Mouse (Mus musculus) hindbrain, embryonic 13.5 days (tissue): ENCODE data around the gene Wdr86. TPM values are rescaled to one million over a fixed set of nuclear protein-coding genes. Genes with fewer than 3 reads are reported as not detected.

Experiments
- ATAC-seq: fragments of 200-750 bp; cut with Nextera tagmentation; 2 replicates; pipeline ENCODE4 v1.8.0; 2017; ENCODE audit warnings: moderate TSS enrichment; ENCODE audit not compliant: low FRiP score
- H3K27ac ChIP-seq: fragments of 300-500 bp; sonication (generic); 2 replicates; pipeline ENCODE4 v1.5.1; 2015; ENCODE audit warnings: inconsistent platforms, mild to moderate bottlenecking, moderate library complexity
- H3K27me3 ChIP-seq: fragments of 300-500 bp; sonication (generic); 2 replicates; pipeline ENCODE4 v1.6.1; 2015; ENCODE audit warnings: mild to moderate bottlenecking, inconsistent platforms
- H3K36me3 ChIP-seq: fragments of 300-500 bp; sonication (generic); 2 replicates; pipeline ENCODE4 v1.6.1; 2015; ENCODE audit warnings: mild to moderate bottlenecking, inconsistent platforms
- H3K4me1 ChIP-seq: fragments of 300-500 bp; sonication (generic); replicated peaks from 2 replicates; pipeline ENCODE4 v1.6.1; 2015; ENCODE audit warnings: inconsistent platforms
- H3K4me2 ChIP-seq: fragments of 300-500 bp; sonication (generic); 2 replicates; pipeline ENCODE4 v1.6.1; 2015; ENCODE audit warnings: inconsistent platforms, mild to moderate bottlenecking, moderate library complexity
- H3K4me3 ChIP-seq: fragments of 300-500 bp; sonication (generic); 2 replicates; pipeline ENCODE4 v1.5.1; 2015; ENCODE audit warnings: mild to moderate bottlenecking, inconsistent platforms
- H3K9ac ChIP-seq: fragments of 300-500 bp; sonication (generic); 2 replicates; pipeline ENCODE4 v1.6.1; 2015; ENCODE audit warnings: mild to moderate bottlenecking, inconsistent platforms
- H3K9me3 ChIP-seq: fragments of 300-500 bp; sonication (generic); 2 replicates; pipeline ENCODE4 v1.6.1; 2016; ENCODE audit warnings: inconsistent platforms
- WGBS: fragments of 180-500 bp; shearing (Covaris S2); methylation state at CpG from one replicate; pipeline ENCODE4 v1.1.7; 2015; 5-methylcytosine and 5-hydroxymethylcytosine counted together
- polyA plus RNA-seq: library from polyadenylated mRNA; unstranded; fragments of >200 nt; fragmentation: Nextera tagmentation; extraction: Ambion mirVana; gene quantifications from 2 replicates; pipeline ENCODE4 v1.2.1, GENCODE M21; 2015

Wdr86 gene
- polyA plus RNA-seq, 1 experiment from 2014 or later: 8.0 TPM

DNA sequence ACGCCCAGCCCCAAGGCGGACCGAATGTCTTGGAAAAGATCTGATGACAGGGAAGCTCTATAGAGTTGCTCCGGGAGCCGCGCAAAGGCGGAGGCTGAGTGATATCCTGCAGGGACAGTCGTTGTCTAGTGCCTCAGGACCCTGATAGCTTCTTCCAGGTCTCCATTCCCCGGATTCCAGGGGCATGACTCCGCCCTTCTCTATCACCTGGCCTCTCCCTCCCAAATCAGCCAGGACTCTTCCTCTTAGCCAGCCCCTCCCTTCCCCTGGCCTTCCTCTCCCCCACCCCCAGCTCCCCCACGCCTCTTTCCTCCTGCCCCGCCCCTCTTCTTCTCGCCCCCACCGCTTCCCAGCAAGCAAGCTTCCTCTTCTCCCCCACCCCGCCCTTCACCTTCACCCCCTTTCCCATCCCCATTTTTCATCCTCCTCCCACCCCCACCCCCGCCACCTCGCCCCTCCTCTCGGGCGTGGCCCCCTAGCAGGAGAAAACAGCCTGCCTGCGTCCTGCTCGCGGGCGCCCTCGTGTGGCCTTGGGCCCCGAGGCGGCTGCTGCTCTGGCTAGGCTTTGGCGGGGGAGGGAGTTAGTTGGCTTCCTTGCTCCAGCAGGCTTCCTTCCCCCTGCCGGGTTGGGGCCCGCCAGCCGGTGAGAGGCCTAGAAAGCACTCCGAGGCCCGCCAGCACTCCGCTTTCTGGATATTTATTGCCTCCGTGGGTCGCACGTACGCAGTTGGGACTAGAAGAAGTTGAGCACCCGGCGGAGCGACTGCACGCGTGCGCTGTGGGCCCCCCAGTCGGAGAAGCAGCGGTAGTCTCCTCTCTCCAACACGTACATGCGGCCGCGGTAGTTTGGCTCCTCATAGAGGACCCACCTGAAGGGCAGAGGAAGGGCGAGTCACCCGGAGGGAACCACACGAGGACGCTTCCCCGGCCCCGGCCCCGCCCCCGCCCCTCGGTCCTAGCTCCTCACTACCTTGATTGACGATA is 20.1 kb upstream of the Wdr86 start:
- peak; percentile 84 for ATAC-seq
- Histone ChIP-seq H3K27me3 (peaks cover 3% of the 10 kb centered on the region; the same call in 1 of the 2 replicates), H3K9me3 (no peaks in the 10 kb centered on the region), H3K9ac (peak overlapping the region; percentile 81), H3K36me3 (no peaks in the 10 kb centered on the region), H3K27ac (peak overlapping the region; percentile 82), H3K4me2 (peak overlapping the region; percentile 79), H3K4me1 (peaks cover 33% of the 10 kb centered on the region), H3K4me3 (peak overlapping the region; percentile 55)
- WGBS: under 1% methylated on average over 58 of the region's 59 CpGs

DNA sequence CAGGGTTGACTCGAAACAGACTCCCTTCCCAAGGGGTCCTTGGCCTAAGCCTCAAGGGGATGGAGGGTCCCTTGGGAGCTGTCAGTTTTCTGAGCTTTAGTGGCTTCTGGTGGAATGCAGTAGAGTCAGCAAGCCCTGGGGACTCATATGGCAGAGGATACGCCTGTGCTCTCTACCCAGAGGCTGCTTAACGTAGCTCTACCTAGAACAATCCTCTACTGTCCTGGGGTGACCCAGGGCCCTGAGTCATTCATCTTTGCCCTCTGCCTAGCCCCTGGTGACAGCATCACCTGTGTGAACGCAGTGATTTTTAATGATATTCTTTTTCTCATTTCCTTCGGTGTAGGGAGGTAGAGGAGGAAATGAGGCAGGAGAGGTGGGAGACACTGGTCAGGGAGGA is 19.2 kb upstream of the Wdr86 start:
- no peaks in the 10 kb centered on the region for H3K9me3 ChIP-seq
- ATAC-seq: 0 out of 2 replicates have a peak, but pooled peaks have one; percentile 22
- 60% methylated on average over 5 of the region's 5 CpGs for WGBS
- peaks cover 3% of the 10 kb centered on the region; the same call in 1 of the 2 replicates for H3K27me3 ChIP-seq
- peak overlapping the region; percentile 79 for H3K4me2 ChIP-seq
- peak overlapping the region; percentile 82 for H3K27ac ChIP-seq
- peak overlapping the region; percentile 81 for H3K9ac ChIP-seq
- H3K36me3 ChIP-seq: no peaks in the 10 kb centered on the region
- peaks cover 33% of the 10 kb centered on the region for H3K4me1 ChIP-seq
- H3K4me3 ChIP-seq: peak overlapping the region; percentile 55

GRCm38 (mm10) chr5:24747533-24747932 is 17.0 kb upstream of the Wdr86 start:
- H3K27me3 ChIP-seq: no peaks in the 10 kb centered on the region
- H3K9ac ChIP-seq: peak overlapping the region; percentile 39; the same call in 1 of the 2 replicates
- no peak overlapping the region for H3K4me3 ChIP-seq
- 17% methylated on average over 6 of the region's 6 CpGs for WGBS
- peaks cover 33% of the 10 kb centered on the region for H3K4me1 ChIP-seq
- no peaks in the 10 kb centered on the region for H3K36me3 ChIP-seq
- no peaks in the 10 kb centered on the region for H3K9me3 ChIP-seq
- no peak for ATAC-seq
- H3K4me2 ChIP-seq: no peak overlapping the region
- no peak overlapping the region for H3K27ac ChIP-seq

DNA sequence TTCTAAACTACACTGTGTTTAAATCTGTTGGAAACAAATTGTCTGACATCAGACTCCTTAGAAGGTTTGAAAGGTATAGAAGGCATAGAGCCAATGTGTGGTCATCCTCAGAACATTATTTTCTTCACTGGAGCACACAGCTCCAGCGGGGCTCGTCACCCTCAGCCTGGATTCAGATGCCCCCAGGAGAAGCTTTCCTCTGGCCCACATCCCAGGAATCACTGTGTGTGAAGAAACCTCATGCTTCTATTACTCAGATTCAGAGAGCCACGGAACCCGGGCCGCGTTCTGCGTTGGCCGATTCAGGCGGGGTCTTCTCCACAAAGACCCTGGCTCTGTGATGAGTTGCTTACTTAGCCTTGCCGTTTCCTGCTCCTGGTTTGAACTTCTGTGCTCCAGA is 13.4 kb upstream of the Wdr86 start:
- H3K27ac ChIP-seq: no peak overlapping the region
- 91% methylated on average over 10 of the region's 10 CpGs for WGBS
- no peak overlapping the region for H3K4me3 ChIP-seq
- peaks cover 8% of the 10 kb centered on the region for H3K4me1 ChIP-seq
- no peak overlapping the region for H3K9ac ChIP-seq
- no peak for ATAC-seq
- H3K9me3 ChIP-seq: no peaks in the 10 kb centered on the region
- no peaks in the 10 kb centered on the region for H3K36me3 ChIP-seq
- no peak overlapping the region for H3K4me2 ChIP-seq
- H3K27me3 ChIP-seq: no peaks in the 10 kb centered on the region

GRCm38 (mm10) chr5:24741172-24741885 is 10.8 kb upstream of the Wdr86 start:
- Histone ChIP-seq H3K9ac (no peak overlapping the region), H3K4me1 (no peaks in the 10 kb centered on the region), H3K36me3 (no peaks in the 10 kb centered on the region), H3K4me2 (no peak overlapping the region), H3K9me3 (no peaks in the 10 kb centered on the region), H3K27me3 (no peaks in the 10 kb centered on the region), H3K27ac (no peak overlapping the region; the same call in 1 of the 2 replicates), H3K4me3 (no peak overlapping the region)
- no peak for ATAC-seq
- WGBS: 76% methylated on average over 15 of the region's 15 CpGs

DNA sequence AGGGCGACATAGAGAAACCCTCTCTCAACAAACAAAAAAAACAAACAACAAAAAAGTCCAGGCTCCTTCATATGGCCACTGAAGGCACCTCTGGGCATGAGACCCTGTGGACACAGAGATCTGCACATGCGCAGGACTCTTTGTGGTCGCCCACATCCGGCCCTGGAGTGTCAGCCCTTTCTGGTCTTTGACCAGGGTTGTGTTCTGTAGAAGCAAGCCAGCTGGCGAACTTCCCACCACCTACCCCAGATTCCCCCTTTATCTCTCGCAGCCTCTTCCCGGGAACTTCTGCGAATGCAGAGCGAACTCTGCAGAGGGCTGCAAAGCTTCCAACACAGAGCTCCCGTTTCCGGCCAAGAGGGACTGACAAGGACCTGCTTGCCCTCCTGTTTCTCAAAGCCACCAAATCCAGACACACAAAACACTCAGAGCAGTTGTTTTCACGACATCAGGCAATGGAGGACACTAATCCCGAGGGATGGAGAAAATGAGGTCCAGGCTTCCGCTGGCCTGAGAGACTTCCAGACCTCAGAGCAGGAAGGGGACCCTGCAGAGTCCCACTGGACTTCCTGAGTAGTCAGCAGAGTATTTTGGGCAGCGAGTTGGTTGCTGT is 8.7 kb upstream of the Wdr86 start:
- 75% methylated on average over 15 of the region's 15 CpGs for WGBS
- no peaks in the 10 kb centered on the region for H3K36me3 ChIP-seq
- H3K4me3 ChIP-seq: no peak overlapping the region
- H3K9ac ChIP-seq: no peak overlapping the region
- no peaks in the 10 kb centered on the region for H3K9me3 ChIP-seq
- no peak overlapping the region for H3K27ac ChIP-seq
- no peaks in the 10 kb centered on the region for H3K27me3 ChIP-seq
- H3K4me2 ChIP-seq: no peak overlapping the region
- no peaks in the 10 kb centered on the region for H3K4me1 ChIP-seq
- ATAC-seq: no peak

DNA sequence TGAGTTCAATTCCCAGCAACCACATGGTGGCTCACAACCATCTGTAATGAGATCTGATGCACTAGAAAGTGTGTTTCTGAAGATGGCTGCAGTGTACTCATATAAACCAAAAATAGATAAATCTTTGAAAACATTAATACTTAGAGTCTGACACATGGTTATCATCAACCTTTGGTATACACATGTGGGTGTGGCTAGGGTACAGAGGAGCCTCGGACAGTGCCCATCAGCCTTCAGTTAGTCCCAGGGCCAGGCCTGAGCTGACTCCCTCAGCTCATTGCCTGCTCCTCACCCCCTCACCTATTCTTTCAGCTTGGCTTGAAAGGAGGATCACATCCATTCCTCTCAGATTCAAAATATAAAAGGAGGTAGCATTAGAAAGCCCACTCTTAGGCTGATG is 8.0 kb upstream of the Wdr86 start:
- WGBS: 91% methylated on average over 1 of the region's 1 CpGs
- H3K27ac ChIP-seq: no peak overlapping the region
- no peak overlapping the region for H3K4me3 ChIP-seq
- no peaks in the 10 kb centered on the region for H3K9me3 ChIP-seq
- no peaks in the 10 kb centered on the region for H3K27me3 ChIP-seq
- ATAC-seq: no peak
- H3K4me2 ChIP-seq: no peak overlapping the region
- H3K36me3 ChIP-seq: no peaks in the 10 kb centered on the region
- no peaks in the 10 kb centered on the region for H3K4me1 ChIP-seq
- H3K9ac ChIP-seq: no peak overlapping the region

DNA sequence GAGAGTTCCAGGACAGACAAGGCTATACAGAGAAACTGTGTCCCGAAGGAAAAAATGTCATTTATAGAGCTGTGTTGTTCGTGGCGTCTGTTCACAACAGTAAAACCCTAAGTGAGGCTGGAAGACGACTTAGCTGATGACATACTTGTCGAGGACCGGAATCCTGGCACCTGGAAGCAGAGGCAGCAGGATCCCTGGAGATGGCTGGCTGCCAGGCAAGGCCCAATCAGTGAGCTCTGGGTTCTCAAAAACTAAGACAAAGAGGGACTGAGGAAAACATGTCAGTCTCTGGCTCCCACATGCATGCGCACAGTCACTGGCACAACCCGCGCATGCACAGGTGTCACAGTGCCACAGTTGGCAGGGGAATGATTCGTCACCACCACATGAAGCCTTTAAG is 7.1 kb upstream of the Wdr86 start:
- no peak for ATAC-seq
- Histone ChIP-seq H3K9me3 (no peaks in the 10 kb centered on the region), H3K4me2 (no peak overlapping the region), H3K27me3 (no peaks in the 10 kb centered on the region), H3K4me1 (peaks cover 9% of the 10 kb centered on the region), H3K4me3 (no peak overlapping the region), H3K27ac (no peak overlapping the region), H3K36me3 (no peaks in the 10 kb centered on the region), H3K9ac (no peak overlapping the region)
- 88% methylated on average over 10 of the region's 10 CpGs for WGBS

GRCm38 (mm10) chr5:24733771-24734426 is 3.4 kb upstream of the Wdr86 start:
- ATAC-seq: no peak
- no peak overlapping the region for H3K4me3 ChIP-seq
- H3K9me3 ChIP-seq: no peaks in the 10 kb centered on the region
- H3K4me1 ChIP-seq: peaks cover 24% of the 10 kb centered on the region
- WGBS: 61% methylated on average over 7 of the region's 7 CpGs
- no peaks in the 10 kb centered on the region for H3K36me3 ChIP-seq
- H3K27me3 ChIP-seq: peaks cover 36% of the 10 kb centered on the region
- no peak overlapping the region for H3K4me2 ChIP-seq
- peak overlapping the region; percentile 48; the same call in 1 of the 2 replicates for H3K27ac ChIP-seq
- no peak overlapping the region for H3K9ac ChIP-seq

GRCm38 (mm10) chr5:24733134-24733533 is 2.6 kb upstream of the Wdr86 start:
- Histone ChIP-seq H3K4me1 (peaks cover 24% of the 10 kb centered on the region), H3K36me3 (no peaks in the 10 kb centered on the region), H3K4me2 (no peak overlapping the region), H3K9ac (no peak overlapping the region), H3K27me3 (peaks cover 43% of the 10 kb centered on the region), H3K4me3 (no peak overlapping the region), H3K9me3 (no peaks in the 10 kb centered on the region), H3K27ac (no peak overlapping the region)
- WGBS: 8% methylated on average over 8 of the region's 8 CpGs
- ATAC-seq: no peak

DNA sequence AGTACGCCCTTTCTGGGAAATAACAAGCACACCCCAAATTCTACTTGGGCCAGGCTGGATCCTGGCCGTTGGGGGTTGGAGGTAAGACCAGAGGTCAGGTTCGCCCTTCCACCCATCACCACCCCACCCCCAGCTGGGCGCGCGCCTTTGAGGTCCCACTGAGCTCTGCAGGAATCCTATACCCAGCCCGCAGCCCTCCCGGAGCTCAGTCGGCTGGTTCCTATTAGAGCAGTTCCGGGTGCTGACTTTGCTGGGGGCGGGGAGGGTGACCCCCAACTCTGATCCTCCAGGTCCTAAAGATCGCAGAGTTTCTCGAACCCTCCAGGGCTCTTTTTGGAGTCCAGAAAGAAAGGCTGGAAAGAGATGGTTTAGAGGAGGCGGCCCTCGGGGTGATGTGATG is 459 bp upstream of the Wdr86 start:
- 5% methylated on average over 15 of the region's 15 CpGs for WGBS
- H3K27me3 ChIP-seq: peaks cover 48% of the 10 kb centered on the region
- no peak for ATAC-seq
- peak overlapping the region; percentile 66; the same call in 1 of the 2 replicates for H3K9ac ChIP-seq
- peaks cover 24% of the 10 kb centered on the region for H3K4me1 ChIP-seq
- no peaks in the 10 kb centered on the region for H3K36me3 ChIP-seq
- H3K4me3 ChIP-seq: peak overlapping the region; percentile 43
- peak overlapping the region; percentile 58 for H3K4me2 ChIP-seq
- no peak overlapping the region for H3K27ac ChIP-seq
- H3K9me3 ChIP-seq: no peaks in the 10 kb centered on the region
